Mouse (Mus musculus): ENCODE measurements around the gene Lrrc32. TPM values are rescaled to one million over a fixed set of nuclear protein-coding genes. Genes with fewer than 3 reads are reported as not detected.

Gene Lrrc32
- polyA plus RNA-seq, 1 experiment from 2014 or later = 5.2 TPM

DNA sequence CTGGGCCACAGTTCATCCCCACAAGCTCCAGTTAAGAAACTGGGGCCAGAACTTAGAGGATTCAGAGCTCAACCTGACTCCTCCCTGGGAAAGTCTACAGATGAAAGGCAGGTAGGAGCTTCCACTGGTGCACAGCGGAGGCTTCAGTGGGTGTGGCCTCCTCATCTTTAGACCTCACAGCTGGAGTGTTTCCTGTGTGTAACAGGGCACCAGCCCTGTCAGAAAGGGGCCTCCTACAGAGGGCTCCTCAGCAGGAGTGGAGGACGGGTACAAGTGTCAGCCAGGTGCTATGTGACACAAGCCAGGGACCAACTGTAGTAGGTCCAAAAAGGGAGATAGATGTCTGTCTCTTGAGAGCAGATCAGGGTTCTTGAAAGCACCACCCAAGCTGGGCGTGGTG, 24.2 kb downstream of the Lrrc32 start:
- Histone ChIP-seq H3K36me3 (ENCODE audit: control insufficient read depth, insufficient read depth, low read length) (no peaks in the 10 kb centered on the region), H3K4me3 (ENCODE audit: low read depth, low read length) (no peak overlapping the region), H3K27ac (ENCODE audit: low read depth, low read length) (no peak overlapping the region), H3K9me3 (ENCODE audit: control insufficient read depth, low read length) (no peaks in the 10 kb centered on the region), H3K4me1 (replicated peaks; ENCODE audit: control insufficient read depth, insufficient read depth, low read length) (no peaks in the 10 kb centered on the region), H3K4me2 (ENCODE audit: low read depth, low read length, severe bottlenecking) (no peak overlapping the region), H3K27me3 (ENCODE audit: control insufficient read depth, insufficient read depth, low read length) (no peaks in the 10 kb centered on the region), H3K9ac (ENCODE audit: low read length) (no peak overlapping the region)
- 68% methylated on average over 3 of the region's 3 CpGs for WGBS
- DNase-seq (ENCODE audit: low spot score) = no peak
- no peak for ATAC-seq (replicated peaks; ENCODE audit: low FRiP score)

DNA sequence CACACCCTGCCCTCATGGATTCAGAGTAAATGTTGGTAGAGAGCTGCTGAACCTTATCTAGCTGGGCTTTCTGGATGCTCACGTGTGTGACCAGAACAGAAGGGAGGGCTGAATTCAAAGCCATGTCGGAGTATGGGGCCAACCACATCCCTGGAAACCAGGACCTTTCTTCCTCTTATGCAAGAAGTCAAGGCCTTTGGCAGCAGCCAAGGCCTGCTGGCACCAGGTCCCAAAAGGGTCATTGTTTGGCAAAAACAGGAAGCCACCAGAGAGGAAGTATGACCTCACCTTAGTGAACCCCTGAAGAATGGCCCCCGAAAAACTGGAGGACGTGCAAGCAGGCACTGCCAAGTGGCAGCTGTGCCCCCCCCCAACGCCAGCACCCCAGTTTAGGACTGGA, 33.5 kb downstream of the Lrrc32 start:
- ATAC-seq (replicated peaks; ENCODE audit: low FRiP score) (no peak), DNase-seq (ENCODE audit: low spot score) (no peak)
- no peak overlapping the region for H3K4me2 ChIP-seq (ENCODE audit: low read depth, low read length, severe bottlenecking)
- no peaks in the 10 kb centered on the region for H3K36me3 ChIP-seq (ENCODE audit: control insufficient read depth, insufficient read depth, low read length)
- no peak overlapping the region for H3K27ac ChIP-seq (ENCODE audit: low read depth, low read length)
- no peaks in the 10 kb centered on the region for H3K27me3 ChIP-seq (ENCODE audit: control insufficient read depth, insufficient read depth, low read length)
- no peaks in the 10 kb centered on the region for H3K9me3 ChIP-seq (ENCODE audit: control insufficient read depth, low read length)
- H3K4me1 ChIP-seq (replicated peaks; ENCODE audit: control insufficient read depth, insufficient read depth, low read length) = no peaks in the 10 kb centered on the region
- H3K9ac ChIP-seq (ENCODE audit: low read length) = no peak overlapping the region
- WGBS = 80% methylated on average over 5 of the region's 5 CpGs
- no peak overlapping the region for H3K4me3 ChIP-seq (ENCODE audit: low read depth, low read length)

DNA sequence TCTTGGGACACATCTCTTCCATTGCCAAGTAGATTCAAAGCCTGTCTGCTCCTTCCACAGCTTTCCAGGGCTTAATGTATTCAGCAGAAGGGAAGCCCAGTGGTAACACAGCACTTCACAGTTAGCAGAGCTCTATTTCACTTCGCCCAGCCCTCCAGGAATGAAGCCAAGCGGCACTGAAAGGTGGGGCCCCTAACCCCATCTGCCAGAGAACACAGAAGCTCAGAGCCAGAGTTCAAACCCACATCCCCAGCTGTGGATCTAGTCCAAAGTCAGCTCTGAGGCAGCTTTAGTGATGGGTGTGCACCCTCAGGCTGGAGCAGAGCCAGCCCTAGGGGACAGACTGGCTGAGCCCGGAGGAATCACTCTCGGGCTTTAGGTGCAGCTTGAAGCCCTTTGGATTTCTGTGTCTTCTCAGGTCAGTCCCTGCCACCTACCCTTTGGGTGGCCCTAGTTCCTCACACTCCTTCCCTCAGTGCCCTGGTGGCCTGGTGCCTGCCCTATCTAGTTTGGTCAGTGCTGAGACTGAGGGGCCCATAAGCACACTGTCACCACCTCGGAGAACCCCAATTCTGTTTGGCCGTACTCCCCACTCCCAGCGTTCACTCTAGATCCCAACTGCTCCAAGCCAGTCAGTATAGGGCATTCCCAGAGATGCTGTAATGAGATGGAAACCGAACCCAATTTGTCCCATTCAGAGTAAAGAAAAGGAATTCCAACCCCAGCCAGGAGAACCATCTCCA, 34.2 kb downstream of the Lrrc32 start:
- no peaks in the 10 kb centered on the region for H3K36me3 ChIP-seq (ENCODE audit: control insufficient read depth, insufficient read depth, low read length)
- no peaks in the 10 kb centered on the region for H3K4me1 ChIP-seq (replicated peaks; ENCODE audit: control insufficient read depth, insufficient read depth, low read length)
- H3K4me3 ChIP-seq (ENCODE audit: low read depth, low read length) = no peak overlapping the region
- no peak overlapping the region for H3K9ac ChIP-seq (ENCODE audit: low read length)
- 78% methylated on average over 8 of the region's 8 CpGs for WGBS
- DNase-seq (ENCODE audit: low spot score) (no peak), ATAC-seq (replicated peaks; ENCODE audit: low FRiP score) (no peak)
- H3K9me3 ChIP-seq (ENCODE audit: control insufficient read depth, low read length) = no peaks in the 10 kb centered on the region
- H3K4me2 ChIP-seq (ENCODE audit: low read depth, low read length, severe bottlenecking) = no peak overlapping the region
- no peaks in the 10 kb centered on the region for H3K27me3 ChIP-seq (ENCODE audit: control insufficient read depth, insufficient read depth, low read length)
- H3K27ac ChIP-seq (ENCODE audit: low read depth, low read length) = no peak overlapping the region

GRCm38 (mm10) chr7:98523813-98524361, 34.8 kb downstream of the Lrrc32 start:
- DNase-seq (ENCODE audit: low spot score) (no peak), ATAC-seq (replicated peaks; ENCODE audit: low FRiP score) (no peak)
- H3K4me3 ChIP-seq (ENCODE audit: low read depth, low read length) = no peak overlapping the region
- H3K36me3 ChIP-seq (ENCODE audit: control insufficient read depth, insufficient read depth, low read length) = no peaks in the 10 kb centered on the region
- H3K27ac ChIP-seq (ENCODE audit: low read depth, low read length) = no peak overlapping the region
- no peaks in the 10 kb centered on the region for H3K27me3 ChIP-seq (ENCODE audit: control insufficient read depth, insufficient read depth, low read length)
- 19% methylated on average over 7 of the region's 7 CpGs for WGBS
- H3K9me3 ChIP-seq (ENCODE audit: control insufficient read depth, low read length) = no peaks in the 10 kb centered on the region
- no peaks in the 10 kb centered on the region for H3K4me1 ChIP-seq (replicated peaks; ENCODE audit: control insufficient read depth, insufficient read depth, low read length)
- H3K4me2 ChIP-seq (ENCODE audit: low read depth, low read length, severe bottlenecking) = no peak overlapping the region
- H3K9ac ChIP-seq (ENCODE audit: low read length) = no peak overlapping the region

DNA sequence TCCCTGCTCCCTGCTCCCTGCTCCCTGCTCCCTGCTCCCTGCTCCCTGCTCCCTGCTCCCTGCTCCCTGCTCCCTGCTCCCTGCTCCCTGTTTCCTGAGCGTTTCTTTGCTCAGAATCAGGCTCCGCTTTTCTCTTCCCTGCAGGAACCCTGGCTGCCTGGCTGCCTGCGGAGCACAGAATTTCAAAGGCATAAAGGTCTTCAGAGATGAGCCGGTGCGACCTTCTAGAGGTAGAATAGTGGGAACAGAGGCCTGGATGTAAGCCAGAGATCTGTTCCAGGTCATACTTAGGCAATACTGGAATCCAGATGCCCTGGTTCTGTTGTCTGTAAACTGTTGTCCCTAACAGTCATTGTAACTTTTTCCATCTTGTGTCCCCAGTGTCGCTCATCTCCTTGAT, 35.3 kb downstream of the Lrrc32 start:
- no peak for DNase-seq (ENCODE audit: low spot score)
- H3K4me2 ChIP-seq (ENCODE audit: low read depth, low read length, severe bottlenecking) = no peak overlapping the region
- no peak overlapping the region for H3K27ac ChIP-seq (ENCODE audit: low read depth, low read length)

DNA sequence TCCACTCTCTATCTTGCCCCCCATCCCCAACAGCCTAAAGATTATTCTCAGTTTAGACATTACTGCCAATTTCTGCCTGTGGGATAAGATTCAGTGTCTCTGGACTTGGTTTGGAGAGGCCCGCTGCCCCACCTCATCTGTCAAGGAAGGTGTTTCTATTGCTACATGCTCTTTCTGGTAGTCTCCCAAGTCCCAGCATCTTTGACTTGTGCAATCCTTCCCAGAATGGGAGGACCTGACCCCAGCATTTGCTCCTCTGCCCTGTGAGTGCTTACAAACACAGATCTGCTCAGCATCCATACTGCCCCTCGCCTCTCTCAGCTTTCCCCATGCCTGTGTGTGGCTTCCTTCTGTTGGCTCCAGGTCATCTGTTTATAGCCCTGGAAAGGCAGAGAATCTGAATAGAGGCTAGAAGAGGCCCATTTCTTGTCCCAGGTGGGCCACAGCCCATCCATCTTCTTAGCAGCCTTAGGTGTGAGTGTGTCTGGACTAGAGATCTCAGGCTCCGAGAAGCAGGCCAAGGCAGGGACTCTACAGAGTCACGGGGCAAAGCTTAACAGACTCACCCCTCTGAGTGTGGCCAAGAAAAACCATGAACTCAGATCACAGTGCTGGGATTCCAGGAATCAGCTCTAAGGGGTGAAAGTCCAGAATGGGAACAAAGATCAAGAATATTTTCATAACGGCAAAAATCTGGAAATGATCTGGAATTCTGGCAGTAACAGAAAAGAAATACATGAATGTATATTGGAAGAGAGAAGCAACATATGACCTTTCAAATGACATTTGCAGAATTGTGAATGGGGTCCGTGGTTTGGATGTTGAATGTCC, 36.0 kb downstream of the Lrrc32 start:
- WGBS = 88% methylated on average over 6 of the region's 6 CpGs
- H3K27ac ChIP-seq (ENCODE audit: low read depth, low read length) = no peak overlapping the region
- ATAC-seq (replicated peaks; ENCODE audit: low FRiP score) = no peak

More for the DNA sequence above, 35.3 kb downstream of the Lrrc32 start:
- Histone ChIP-seq H3K9me3 (ENCODE audit: control insufficient read depth, low read length) (no peaks in the 10 kb centered on the region), H3K9ac (ENCODE audit: low read length) (no peak overlapping the region), H3K36me3 (ENCODE audit: control insufficient read depth, insufficient read depth, low read length) (no peaks in the 10 kb centered on the region), H3K27me3 (ENCODE audit: control insufficient read depth, insufficient read depth, low read length) (no peaks in the 10 kb centered on the region), H3K4me3 (ENCODE audit: low read depth, low read length) (no peak overlapping the region), H3K4me1 (replicated peaks; ENCODE audit: control insufficient read depth, insufficient read depth, low read length) (no peaks in the 10 kb centered on the region)
- WGBS = 32% methylated on average over 6 of the region's 6 CpGs
- ATAC-seq (replicated peaks; ENCODE audit: low FRiP score) = no peak

DNA sequence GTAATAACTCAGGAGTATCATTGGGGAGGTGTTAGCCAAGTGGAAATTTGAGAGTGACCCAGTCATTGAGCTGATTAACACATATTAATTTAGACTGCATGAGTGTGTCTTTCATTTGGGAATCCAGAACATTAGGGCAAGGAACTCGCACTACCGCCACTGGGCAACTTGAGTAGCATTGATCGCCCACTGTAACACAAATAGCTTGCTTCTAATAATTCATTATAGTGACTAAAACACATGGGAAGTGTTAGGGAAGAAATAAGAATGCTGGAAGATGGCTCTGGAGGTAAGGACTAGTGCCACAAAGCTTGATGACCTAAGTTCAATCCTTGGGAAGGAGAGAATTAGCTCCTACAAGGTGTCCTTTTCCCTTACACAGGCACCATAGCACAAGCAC, 38.0 kb downstream of the Lrrc32 start:
- Histone ChIP-seq H3K9ac (ENCODE audit: low read length) (no peak overlapping the region), H3K27me3 (ENCODE audit: control insufficient read depth, insufficient read depth, low read length) (no peaks in the 10 kb centered on the region), H3K4me1 (replicated peaks; ENCODE audit: control insufficient read depth, insufficient read depth, low read length) (no peaks in the 10 kb centered on the region), H3K27ac (ENCODE audit: low read depth, low read length) (no peak overlapping the region), H3K4me3 (ENCODE audit: low read depth, low read length) (no peak overlapping the region), H3K4me2 (ENCODE audit: low read depth, low read length, severe bottlenecking) (no peak overlapping the region), H3K36me3 (ENCODE audit: control insufficient read depth, insufficient read depth, low read length) (no peaks in the 10 kb centered on the region), H3K9me3 (ENCODE audit: control insufficient read depth, low read length) (no peaks in the 10 kb centered on the region)
- DNase-seq (ENCODE audit: low spot score) = no peak
- WGBS = 97% methylated on average over 3 of the region's 3 CpGs
- no peak for ATAC-seq (replicated peaks; ENCODE audit: low FRiP score)

More for the DNA sequence above, 36.0 kb downstream of the Lrrc32 start:
- Histone ChIP-seq H3K27me3 (ENCODE audit: control insufficient read depth, insufficient read depth, low read length) (no peaks in the 10 kb centered on the region), H3K9ac (ENCODE audit: low read length) (no peak overlapping the region), H3K9me3 (ENCODE audit: control insufficient read depth, low read length) (no peaks in the 10 kb centered on the region), H3K4me2 (ENCODE audit: low read depth, low read length, severe bottlenecking) (no peak overlapping the region), H3K4me1 (replicated peaks; ENCODE audit: control insufficient read depth, insufficient read depth, low read length) (no peaks in the 10 kb centered on the region), H3K36me3 (ENCODE audit: control insufficient read depth, insufficient read depth, low read length) (no peaks in the 10 kb centered on the region), H3K4me3 (ENCODE audit: low read depth, low read length) (no peak overlapping the region)
- DNase-seq (ENCODE audit: low spot score) = no peak

- Histone ChIP-seq H3K9ac (ENCODE audit: low read length) (no peak overlapping the region), H3K4me2 (ENCODE audit: low read depth, low read length, severe bottlenecking) (no peak overlapping the region), H3K27me3 (ENCODE audit: control insufficient read depth, insufficient read depth, low read length) (no peaks in the 10 kb centered on the region), H3K27ac (ENCODE audit: low read depth, low read length) (no peak overlapping the region), H3K4me1 (replicated peaks; ENCODE audit: control insufficient read depth, insufficient read depth, low read length) (no peaks in the 10 kb centered on the region), H3K36me3 (ENCODE audit: control insufficient read depth, insufficient read depth, low read length) (no peaks in the 10 kb centered on the region), H3K4me3 (ENCODE audit: low read depth, low read length) (no peak overlapping the region), H3K9me3 (ENCODE audit: control insufficient read depth, low read length) (no peaks in the 10 kb centered on the region)
- 67% methylated on average over 7 of the region's 7 CpGs for WGBS
- ATAC-seq (replicated peaks; ENCODE audit: low FRiP score) = no peak
- no peak for DNase-seq (ENCODE audit: low spot score)
Observed at GRCm38 (mm10) chr7:98531612-98532011, 42.5 kb downstream of the Lrrc32 start.

Data from forebrain, embryonic 11.5 days (tissue).